Mouse (Mus musculus) liver, adult 2 months (tissue): ENCODE data around the gene Polr2m.

Experiments
- CTCF ChIP-seq: fragments of 200-500 bp; IDR thresholded peaks from 2 replicates; pipeline ENCODE4 v1.5.1; 2011; ENCODE audit warnings: low read depth, low read length, control low read depth
- POLR2A ChIP-seq: fragments of 200-500 bp; IDR thresholded peaks from 2 replicates; pipeline ENCODE4 v1.6.1; 2011; ENCODE audit warnings: low read length, control low read depth; ENCODE audit not compliant: insufficient read depth; ENCODE audit errors: extremely low read depth

GRCm38 (mm10) chr9:71466111-71466510, 19.6 kb downstream of the Polr2m start:
- no peak for TF ChIP-seq POLR2A
- TF ChIP-seq CTCF, result no peak
